Mouse (Mus musculus) E14TG2a.4 (cell line): ENCODE results near the gene Gpr34.

Source experiments
- CTCF ChIP-seq: conservative IDR thresholded peaks from 2 replicates; pipeline ENCODE4 v1.5.1; 2014; ENCODE audit warnings: low read length
- POU5F1 ChIP-seq: IDR thresholded peaks from 2 replicates; pipeline ENCODE4 v1.6.1; 2014; ENCODE audit warnings: low read length, borderline replicate concordance

DNA sequence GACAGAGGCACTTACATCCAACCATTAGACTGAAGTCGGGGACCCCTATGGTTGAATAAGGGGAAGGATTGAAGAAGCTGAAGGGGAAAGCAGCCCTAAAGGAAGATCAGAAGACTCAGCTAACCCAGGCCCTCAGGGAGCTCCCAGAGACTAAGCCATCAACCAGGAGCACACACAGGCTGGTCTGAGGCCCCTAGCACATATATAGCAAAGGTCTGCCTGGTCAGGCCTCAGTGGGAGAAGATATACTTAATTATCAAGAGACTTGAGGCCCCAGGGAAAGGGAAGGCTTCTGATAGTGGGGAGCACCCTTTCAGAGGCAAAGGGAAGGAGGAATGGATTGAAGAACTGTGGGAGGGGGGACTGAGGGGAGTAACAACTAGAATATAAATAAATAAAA lies 54.7 kb downstream of the Gpr34 start:
- TF ChIP-seq CTCF = no peak
- no peak for TF ChIP-seq POU5F1
